Mouse (Mus musculus) cerebellum, adult 18-20 months (tissue): Measurements from ENCODE around the gene Upk1a.

Experiments used
- DNase-seq, 2 experiments: peaks; one replicate each; pipeline ENCODE4 v3.0.0; 2021

The Upk1a gene

GRCm38 (mm10) chr7:30612654-30613402 is at the start of gene Upk1a:
TSS of gene Upk1a (minus strand) at chr7:30612847.
- DNase-seq = no peak

GRCm38 (mm10) chr7:30649591-30650540 is 37.2 kb upstream of the Upk1a start, which contains the start of gene Rbm42:
TSS of gene Rbm42 (minus strand) at chr7:30650317.
- DNase-seq = peak; percentile 96 to 100

GRCm38 (mm10) chr7:30639083-30639482 is 26.4 kb upstream of the Upk1a start:
- DNase-seq = no peak

- no peak for DNase-seq
Measured at GRCm38 (mm10) chr7:30636395-30636794, 23.7 kb upstream of the Upk1a start.

- no peak for DNase-seq
Measured at GRCm38 (mm10) chr7:30635752-30636151, 23.1 kb upstream of the Upk1a start, which contains the start of gene Etv2. TSS of gene Etv2 (minus strand) at chr7:30635852.

GRCm38 (mm10) chr7:30634621-30635020 is 22.0 kb upstream of the Upk1a start:
- peak in 1 of 2 experiments; percentile 28 for DNase-seq

GRCm38 (mm10) chr7:30633762-30634412 is 21.2 kb upstream of the Upk1a start:
- no peak for DNase-seq

- DNase-seq = no peak
Measured at GRCm38 (mm10) chr7:30629013-30629412, 16.4 kb upstream of the Upk1a start.

GRCm38 (mm10) chr7:30626647-30627046 is 14.0 kb upstream of the Upk1a start:
- no peak for DNase-seq

GRCm38 (mm10) chr7:30625530-30626384 is 13.1 kb upstream of the Upk1a start, which contains the start of gene Cox6b1:
TSS of gene Cox6b1 (minus strand) at chr7:30626151.
- peak; percentile 84 to 87 for DNase-seq

- peak in 1 of 2 experiments; percentile 25 for DNase-seq
Measured at GRCm38 (mm10) chr7:30619202-30619601, 6.6 kb upstream of the Upk1a start.

- no peak for DNase-seq
Measured at GRCm38 (mm10) chr7:30618658-30619057, 6.0 kb upstream of the Upk1a start.

- DNase-seq = no peak
Measured at GRCm38 (mm10) chr7:30615049-30615760, 2.6 kb upstream of the Upk1a start.

- DNase-seq = no peak
Measured at GRCm38 (mm10) chr7:30614454-30614853, 1.8 kb upstream of the Upk1a start.

- peak; percentile 57 to 76 for DNase-seq
Measured at GRCm38 (mm10) chr7:30613529-30614112, 974 bp upstream of the Upk1a start.

GRCm38 (mm10) chr7:30610043-30610442 is 2.6 kb downstream of the Upk1a start:
- no peak for DNase-seq

GRCm38 (mm10) chr7:30608476-30608875 is 4.2 kb downstream of the Upk1a start:
- DNase-seq = no peak

- peak; percentile 59 to 60 for DNase-seq
Measured at GRCm38 (mm10) chr7:30607706-30608309, 4.8 kb downstream of the Upk1a start.

- no peak for DNase-seq
Measured at GRCm38 (mm10) chr7:30604944-30605343, 7.7 kb downstream of the Upk1a start.

- DNase-seq = no peak
Measured at GRCm38 (mm10) chr7:30604424-30604823, 8.2 kb downstream of the Upk1a start.
